Mouse (Mus musculus) limb, embryonic 14.5 days (tissue): Measurements from ENCODE around the gene Acbd4. TPM values are rescaled to one million over a fixed set of nuclear protein-coding genes. Genes with fewer than 3 reads are reported as not detected.

Experiments used
- ATAC-seq: fragments of 200-750 bp; cut with Nextera tagmentation; 2 replicates; pipeline ENCODE4 v1.8.0; 2017; ENCODE audit warnings: low read depth, moderate number of reproducible peaks, moderate TSS enrichment; ENCODE audit not compliant: low FRiP score
- DNase-seq: peaks from one replicate; pipeline ENCODE4 v3.0.0-alpha.2; 2015; ENCODE audit warnings: low spot score
- H3K27ac ChIP-seq: fragments of 300-500 bp; sonication (generic); replicated peaks from 2 replicates; pipeline ENCODE4 v1.5.1; 2014; ENCODE audit warnings: low read depth, mild to moderate bottlenecking, low read length, moderate library complexity, mixed read lengths
- H3K27me3 ChIP-seq: fragments of 300-500 bp; sonication (generic); 2 replicates; pipeline ENCODE4 v1.6.1; 2014; ENCODE audit warnings: low read length, mixed read lengths; ENCODE audit not compliant: control insufficient read depth, insufficient read depth
- H3K36me3 ChIP-seq: fragments of 300-500 bp; sonication (generic); 2 replicates; pipeline ENCODE4 v1.6.1; 2014; ENCODE audit warnings: mild to moderate bottlenecking, low read length, moderate library complexity, mixed read lengths; ENCODE audit not compliant: control insufficient read depth, insufficient read depth
- H3K4me1 ChIP-seq: fragments of 300-500 bp; sonication (generic); 2 replicates; pipeline ENCODE4 v1.6.1; 2014; ENCODE audit warnings: antibody characterized with exemption, low read length, mixed read lengths; ENCODE audit not compliant: control insufficient read depth, insufficient read depth
- H3K4me2 ChIP-seq: fragments of 300-500 bp; sonication (generic); replicated peaks from 2 replicates; pipeline ENCODE4 v1.6.1; 2014; ENCODE audit warnings: low read depth, mild to moderate bottlenecking, low read length, moderate library complexity; ENCODE audit not compliant: severe bottlenecking
- H3K4me3 ChIP-seq: fragments of 300-500 bp; sonication (generic); replicated peaks from 2 replicates; pipeline ENCODE4 v1.5.1; 2014; ENCODE audit warnings: low read length
- H3K9ac ChIP-seq: fragments of 300-500 bp; sonication (generic); 2 replicates; pipeline ENCODE4 v1.6.1; 2014; ENCODE audit warnings: mild to moderate bottlenecking, low read depth, low read length, moderate library complexity; ENCODE audit not compliant: severe bottlenecking
- H3K9me3 ChIP-seq: fragments of 300-500 bp; sonication (generic); 2 replicates; pipeline ENCODE4 v1.6.1; 2016; ENCODE audit warnings: low read length; ENCODE audit not compliant: control insufficient read depth
- POLR2A ChIP-seq: fragments of 200-500 bp; IDR thresholded peaks from 2 replicates; pipeline ENCODE4 v1.8.0; 2012; ENCODE audit warnings: inconsistent platforms, mild to moderate bottlenecking, moderate library complexity, borderline replicate concordance; ENCODE audit not compliant: insufficient read depth, insufficient read length; ENCODE audit errors: extremely low read depth
- WGBS: fragments of 180-500 bp; shearing (Covaris S2); extraction: QIAGEN DNeasy Blood & Tissue Kit; methylation state at CpG from one replicate; pipeline ENCODE4 v1.1.7; 2014; 5-methylcytosine and 5-hydroxymethylcytosine counted together
- polyA plus RNA-seq, 2 experiments: library from polyadenylated mRNA; depleted of rRNA in 1 of 2; stranded (reverse) in 1 of 2; unstranded in 1 of 2; fragments of >200 nt; fragmentation: Nextera tagmentation in 1 of 2; extraction: Ambion mirVana in 1 of 2; gene quantifications; 2 replicates each; pipeline versions ENCODE4 v1.2.1 to v1.2.3; 2012 to 2014

The Acbd4 gene
- polyA plus RNA-seq, 2 experiments = 14.2 to 20.2 TPM

GRCm38 (mm10) chr11:103117591-103118009 lies 16.1 kb downstream of the Acbd4 start:
- 2% methylated on average over 38 of the region's 38 CpGs for WGBS
- H3K9me3 ChIP-seq = no peaks in the 10 kb centered on the region
- TF ChIP-seq POLR2A = no peak
- peak overlapping the region; percentile 40; the same call in 1 of the 2 replicates for H3K27ac ChIP-seq
- peak; percentile 49 for DNase-seq
- ATAC-seq = no peak
- H3K27me3 ChIP-seq = no peaks in the 10 kb centered on the region
- H3K9ac ChIP-seq = peak overlapping the region; percentile 72
- H3K4me2 ChIP-seq = peak overlapping the region; percentile 86
- peaks cover 19% of the 10 kb centered on the region for H3K4me1 ChIP-seq
- H3K4me3 ChIP-seq = peak overlapping the region; percentile 65
- H3K36me3 ChIP-seq = no peaks in the 10 kb centered on the region

- Histone ChIP-seq H3K27ac (no peak overlapping the region), H3K4me1 (peaks cover 13% of the 10 kb centered on the region), H3K27me3 (no peaks in the 10 kb centered on the region), H3K9ac (no peak overlapping the region), H3K9me3 (no peaks in the 10 kb centered on the region), H3K36me3 (no peaks in the 10 kb centered on the region), H3K4me2 (peak overlapping the region; percentile 86), H3K4me3 (peak overlapping the region; percentile 65)
- 88% methylated on average over 2 of the region's 2 CpGs for WGBS
- TF ChIP-seq POLR2A = no peak
- ATAC-seq (no peak), DNase-seq (no peak)
Measured at GRCm38 (mm10) chr11:103118866-103119265, 17.4 kb downstream of the Acbd4 start.

GRCm38 (mm10) chr11:103119609-103120008 lies 18.1 kb downstream of the Acbd4 start:
- H3K4me1 ChIP-seq = peaks cover 10% of the 10 kb centered on the region
- DNase-seq (no peak), ATAC-seq (no peak)
- H3K9me3 ChIP-seq = no peaks in the 10 kb centered on the region
- no peak for TF ChIP-seq POLR2A
- 52% methylated on average over 5 of the region's 5 CpGs for WGBS
- H3K4me2 ChIP-seq = no peak overlapping the region
- no peaks in the 10 kb centered on the region for H3K27me3 ChIP-seq
- no peaks in the 10 kb centered on the region for H3K36me3 ChIP-seq
- H3K9ac ChIP-seq = no peak overlapping the region
- H3K4me3 ChIP-seq = no peak overlapping the region
- no peak overlapping the region for H3K27ac ChIP-seq

GRCm38 (mm10) chr11:103120315-103120714 lies 18.8 kb downstream of the Acbd4 start:
- no peak for TF ChIP-seq POLR2A
- H3K4me3 ChIP-seq = no peak overlapping the region
- DNase-seq (no peak), ATAC-seq (no peak)
- 73% methylated on average over 5 of the region's 5 CpGs for WGBS
- no peaks in the 10 kb centered on the region for H3K36me3 ChIP-seq
- H3K9me3 ChIP-seq = no peaks in the 10 kb centered on the region
- H3K4me1 ChIP-seq = peaks cover 8% of the 10 kb centered on the region
- no peak overlapping the region for H3K4me2 ChIP-seq
- no peak overlapping the region for H3K9ac ChIP-seq
- H3K27ac ChIP-seq = no peak overlapping the region
- no peaks in the 10 kb centered on the region for H3K27me3 ChIP-seq

- ATAC-seq = peak; percentile 21
- under 1% methylated on average over 39 of the region's 39 CpGs for WGBS
Measured at GRCm38 (mm10) chr11:103131701-103132575, 30.5 kb downstream of the Acbd4 start, which contains the start of gene Hexim2. Gene Hexim2, plus strand, starts transcription at chr11:103132429.

More at GRCm38 (mm10) chr11:103131701-103132575, 30.5 kb downstream of the Acbd4 start, which contains the start of gene Hexim2:
- H3K27me3 ChIP-seq = no peaks in the 10 kb centered on the region
- H3K9ac ChIP-seq = peak within 1 kb of the TSS; percentile 99
- H3K36me3 ChIP-seq = no peaks in the 10 kb centered on the region
- TF ChIP-seq POLR2A = no peak
- H3K9me3 ChIP-seq = no peaks in the 10 kb centered on the region
- peak within 1 kb of the TSS; percentile 100 for H3K4me3 ChIP-seq
- H3K27ac ChIP-seq = peak within 1 kb of the TSS; percentile 99
- H3K4me1 ChIP-seq = peaks cover 23% of the 10 kb centered on the region
- DNase-seq = peak; percentile 43
- peak within 1 kb of the TSS; percentile 78 for H3K4me2 ChIP-seq
